Mouse (Mus musculus): ENCODE measurements around the gene Pcyt2.

DNA sequence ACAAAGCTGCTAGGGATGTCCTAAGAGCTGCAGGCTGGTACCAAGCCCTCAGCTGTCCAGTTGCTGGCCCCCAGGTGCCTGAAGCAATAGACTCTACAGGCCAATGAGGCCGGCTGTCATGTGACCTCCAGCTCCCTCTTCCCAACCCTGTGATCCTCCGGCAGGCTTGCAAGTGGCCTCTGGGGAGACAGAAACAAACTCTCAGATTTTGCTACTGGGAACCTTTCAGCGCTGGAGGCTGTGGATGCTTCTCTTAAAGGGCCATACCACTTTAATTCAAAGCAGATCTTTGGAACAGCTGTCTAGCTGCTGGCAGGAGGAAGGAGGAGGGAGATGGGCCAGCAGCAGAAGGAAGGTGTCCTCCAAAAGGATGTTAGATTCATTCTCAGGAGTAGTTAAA, 48.9 kb upstream of the Pcyt2 start:
- TF ChIP-seq CTCF (conservative IDR thresholded peaks at IDR 0.05; ENCODE audit: insufficient read depth, insufficient read length, low read depth, low read length) (no peak), POLR2A (IDR thresholded peaks at IDR 0.05; ENCODE audit: low read depth, low read length) (no peak)
